Mouse (Mus musculus): ENCODE measurements around the gene Ube4b.

DNA sequence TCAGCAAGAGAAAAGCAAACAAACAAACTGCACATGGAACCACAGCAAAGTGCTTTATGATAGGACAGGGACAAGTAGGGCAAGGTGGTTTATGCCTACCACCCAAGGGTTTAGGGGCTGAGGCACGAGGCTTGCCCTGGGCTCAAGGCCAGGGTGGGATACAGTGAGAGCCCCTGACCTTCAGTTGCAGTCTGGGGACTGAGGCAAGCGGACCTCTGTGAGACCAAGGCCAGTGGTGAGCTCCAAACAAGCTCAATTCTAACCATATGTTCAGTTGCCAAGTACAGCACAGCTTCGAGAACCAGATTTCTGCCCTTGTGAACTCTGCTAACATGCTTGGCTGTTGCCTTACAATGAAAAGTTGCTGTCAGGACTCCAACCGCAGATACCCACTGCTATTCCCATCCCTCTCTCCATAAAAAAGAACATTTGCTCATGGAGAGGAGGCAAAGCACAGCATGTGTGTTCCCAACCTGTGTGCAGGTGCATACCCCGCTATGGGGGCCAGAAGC lies 8.6 kb downstream of the Ube4b start:
- TF ChIP-seq CTCF (IDR thresholded peaks at IDR 0.05; ENCODE audit: borderline replicate concordance, control insufficient read depth, extremely low read depth, insufficient read depth, low read length, poor library complexity) (no peak), POLR2A (IDR thresholded peaks at IDR 0.05; ENCODE audit: control insufficient read depth, extremely low read depth, insufficient read depth, low read length, poor library complexity) (no peak)

Measured in thymus, adult 2 months (tissue).